Mouse (Mus musculus) limb, embryonic 10.5 days (tissue): Measurements from ENCODE around the gene Fkbp11. TPM values are rescaled to one million over a fixed set of nuclear protein-coding genes. Genes with fewer than 3 reads are reported as not detected.

Experiments
- DNase-seq: peaks from one replicate; pipeline ENCODE4 v3.0.0-alpha.2; 2017; ENCODE audit warnings: low spot score
- H3K27ac ChIP-seq: fragments of 300-500 bp; sonication (generic); 2 replicates; pipeline ENCODE4 v1.5.1; 2016; ENCODE audit warnings: mild to moderate bottlenecking
- H3K27me3 ChIP-seq: fragments of 300-500 bp; sonication (generic); 2 replicates; pipeline ENCODE4 v1.6.1; 2016; ENCODE audit warnings: low read depth, mild to moderate bottlenecking; ENCODE audit not compliant: poor library complexity, severe bottlenecking
- H3K36me3 ChIP-seq: fragments of 300-500 bp; sonication (generic); 2 replicates; pipeline ENCODE4 v1.6.1; 2016; ENCODE audit warnings: mild to moderate bottlenecking, moderate library complexity
- H3K4me1 ChIP-seq: fragments of 300-500 bp; sonication (generic); 2 replicates; pipeline ENCODE4 v1.6.1; 2016
- H3K4me3 ChIP-seq: fragments of 300-500 bp; sonication (generic); 2 replicates; pipeline ENCODE4 v1.5.1; 2016; ENCODE audit warnings: mild to moderate bottlenecking, moderate library complexity
- H3K9me3 ChIP-seq: fragments of 300-500 bp; sonication (generic); replicated peaks from 2 replicates; pipeline ENCODE4 v1.6.1; 2016; ENCODE audit warnings: mild to moderate bottlenecking
- WGBS: fragments of 180-500 bp; shearing (Covaris S2); methylation state at CpG from one replicate; pipeline ENCODE4 v1.1.7; 2016; 5-methylcytosine and 5-hydroxymethylcytosine counted together
- polyA plus RNA-seq: library from polyadenylated mRNA; unstranded; fragments of >200 nt; fragmentation: Nextera tagmentation; extraction: Ambion mirVana; gene quantifications from 2 replicates; pipeline ENCODE4 v1.2.1, GENCODE M21; 2016

Fkbp11 gene
- polyA plus RNA-seq, 1 experiment from 2014 or later = 26.8 TPM

DNA sequence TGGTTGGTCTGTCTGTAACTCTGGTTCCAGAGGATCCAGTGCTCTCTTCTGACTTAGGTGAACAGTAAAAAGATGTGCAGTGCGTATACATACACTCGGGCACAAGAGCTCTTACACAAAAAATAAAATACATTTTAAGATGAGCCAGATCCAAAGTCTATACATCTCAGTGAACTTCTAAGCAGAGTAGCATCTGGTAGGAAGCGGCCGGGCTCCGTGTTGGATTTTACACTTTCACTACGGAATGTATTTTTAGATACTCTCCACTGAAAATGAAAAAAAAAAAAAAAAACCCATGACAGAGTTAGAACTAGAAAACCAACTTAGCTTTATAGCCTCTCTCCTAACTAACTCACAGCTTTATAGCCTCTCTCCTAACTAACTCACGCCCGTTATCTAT is 47.3 kb downstream of the Fkbp11 start:
- Histone ChIP-seq H3K4me1 (peaks cover 20% of the 10 kb centered on the region), H3K9me3 (no peaks in the 10 kb centered on the region), H3K4me3 (no peak overlapping the region), H3K27ac (no peak overlapping the region), H3K27me3 (peaks cover 57% of the 10 kb centered on the region), H3K36me3 (no peaks in the 10 kb centered on the region)
- no peak for DNase-seq
- 83% methylated on average over 8 of the region's 8 CpGs for WGBS

- no peak for DNase-seq
- Histone ChIP-seq H3K27ac (no peak overlapping the region), H3K27me3 (peaks cover 76% of the 10 kb centered on the region), H3K9me3 (no peaks in the 10 kb centered on the region), H3K4me3 (no peak overlapping the region), H3K4me1 (peaks cover 33% of the 10 kb centered on the region), H3K36me3 (no peaks in the 10 kb centered on the region)
- WGBS = 70% methylated on average over 7 of the region's 7 CpGs
Measured at GRCm38 (mm10) chr15:98677977-98678376, 50.0 kb downstream of the Fkbp11 start.

GRCm38 (mm10) chr15:98676940-98677728 is 50.9 kb downstream of the Fkbp11 start, which contains the start of gene Rnd1:
Rnd1 (minus strand) TSS chr15:98677461.
- DNase-seq = peak; percentile 73
- peak within 1 kb of the TSS; percentile 54 for H3K4me3 ChIP-seq
- no peak within 1 kb of the TSS for H3K27ac ChIP-seq
- H3K27me3 ChIP-seq = peaks cover 82% of the 10 kb centered on the region
- H3K9me3 ChIP-seq = no peaks in the 10 kb centered on the region
- peaks cover 33% of the 10 kb centered on the region for H3K4me1 ChIP-seq
- under 1% methylated on average over 37 of the region's 37 CpGs for WGBS
- H3K36me3 ChIP-seq = no peaks in the 10 kb centered on the region

GRCm38 (mm10) chr15:98676471-98676870 is 51.5 kb downstream of the Fkbp11 start:
- 3% methylated on average over 9 of the region's 9 CpGs for WGBS
- peaks cover 76% of the 10 kb centered on the region for H3K27me3 ChIP-seq
- H3K4me1 ChIP-seq = peaks cover 33% of the 10 kb centered on the region
- no peaks in the 10 kb centered on the region for H3K9me3 ChIP-seq
- H3K36me3 ChIP-seq = no peaks in the 10 kb centered on the region
- H3K4me3 ChIP-seq = peak overlapping the region; percentile 54
- no peak overlapping the region for H3K27ac ChIP-seq
- peak; percentile 50 for DNase-seq

DNA sequence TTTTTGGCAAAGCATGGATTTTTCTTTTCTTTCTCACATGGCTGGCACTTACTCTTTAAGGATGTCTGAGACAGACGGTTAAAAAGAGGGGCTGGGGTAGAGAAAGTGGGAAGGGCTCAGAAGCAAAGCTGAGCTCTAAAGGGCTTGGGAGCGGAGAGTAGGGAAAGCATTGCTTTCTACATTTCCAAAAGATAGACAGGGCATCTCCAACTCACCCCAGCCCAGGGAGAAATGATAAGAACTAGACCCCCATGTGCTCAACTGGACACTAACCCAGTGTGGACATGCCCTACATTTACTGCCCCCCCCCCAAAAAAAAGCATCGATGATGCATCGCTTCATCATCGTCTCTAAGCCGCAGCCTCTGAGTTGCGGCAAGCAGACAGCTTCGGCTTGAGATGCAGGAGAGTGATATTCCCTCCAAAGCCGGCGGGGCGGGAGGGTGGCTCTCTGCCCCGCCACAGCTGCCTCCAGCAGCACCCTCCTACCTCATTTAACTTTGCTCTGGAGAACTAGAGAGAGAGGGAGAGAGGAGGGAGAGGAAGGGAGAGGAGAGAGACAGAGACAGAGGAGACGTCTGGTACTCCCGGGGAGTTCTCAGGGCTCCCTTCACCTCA is 52.3 kb downstream of the Fkbp11 start:
- H3K9me3 ChIP-seq = no peaks in the 10 kb centered on the region
- H3K27ac ChIP-seq = no peak overlapping the region
- DNase-seq = no peak
- WGBS = 8% methylated on average over 14 of the region's 14 CpGs
- H3K36me3 ChIP-seq = no peaks in the 10 kb centered on the region
- peaks cover 33% of the 10 kb centered on the region for H3K4me1 ChIP-seq
- H3K27me3 ChIP-seq = peaks cover 73% of the 10 kb centered on the region
- H3K4me3 ChIP-seq = peak overlapping the region; percentile 24; the same call in 1 of the 2 replicates

DNA sequence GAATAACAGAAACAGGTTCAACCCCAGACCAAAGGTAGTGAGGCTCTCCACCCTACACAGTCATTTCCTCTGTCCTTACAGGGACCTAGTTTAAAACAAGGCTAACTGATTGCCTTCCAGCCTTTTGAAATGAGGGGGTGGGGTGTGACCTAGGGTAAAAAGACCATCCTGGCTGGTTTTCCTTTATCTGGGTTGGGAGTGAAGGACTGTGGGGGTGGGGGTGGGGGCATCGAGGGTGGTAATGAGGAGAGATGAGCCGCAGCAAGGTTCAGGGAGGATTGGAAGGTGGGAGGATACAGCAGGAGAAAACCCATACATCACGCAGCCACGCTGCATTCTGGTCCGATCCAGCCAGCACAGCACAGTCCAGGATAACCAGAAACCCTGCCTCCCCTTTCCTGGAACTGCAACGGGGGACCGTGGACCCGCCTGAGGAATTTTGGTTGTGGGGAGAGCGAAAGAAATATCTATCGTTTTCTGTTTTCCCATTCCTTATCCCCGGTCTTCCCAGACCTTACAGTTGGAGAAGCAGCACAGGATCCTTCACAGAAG is 52.9 kb downstream of the Fkbp11 start:
- peaks cover 73% of the 10 kb centered on the region for H3K27me3 ChIP-seq
- peaks cover 33% of the 10 kb centered on the region for H3K4me1 ChIP-seq
- no peak overlapping the region for H3K4me3 ChIP-seq
- no peak for DNase-seq
- no peaks in the 10 kb centered on the region for H3K36me3 ChIP-seq
- no peaks in the 10 kb centered on the region for H3K9me3 ChIP-seq
- 24% methylated on average over 11 of the region's 11 CpGs for WGBS
- no peak overlapping the region for H3K27ac ChIP-seq

Other genes starting within 250 kb of the Fkbp11 start
- gene Lalba, start 245.5 kb downstream of the Fkbp11 start, polyA plus RNA-seq = 0.25 and 0.67 TPM in 2 replicates
- gene Olfr279, start 235.8 kb downstream of the Fkbp11 start, polyA plus RNA-seq = not detected in 2 replicates
- 168 and 181 TPM in 2 replicates for gene Kansl2, start 193.9 kb downstream of the Fkbp11 start, polyA plus RNA-seq
- 60.7 and 68.0 TPM in 2 replicates for gene Ccnt1, start 157.3 kb downstream of the Fkbp11 start, polyA plus RNA-seq
- 0.28 TPM in 1 of 2 replicates, not detected in the other for gene 4930415O20Rik, start 157.2 kb downstream of the Fkbp11 start, polyA plus RNA-seq
- gene Adcy6, start 118.1 kb downstream of the Fkbp11 start, polyA plus RNA-seq = 15.7 and 16.5 TPM in 2 replicates
- gene Cacnb3, start 97.4 kb downstream of the Fkbp11 start, polyA plus RNA-seq = 16.6 and 24.2 TPM in 2 replicates
- gene Ddx23, start 65.3 kb downstream of the Fkbp11 start, polyA plus RNA-seq = 21.8 and 25.4 TPM in 2 replicates
- 0.38 and 0.62 TPM in 2 replicates for gene Rnd1, start 50.7 kb downstream of the Fkbp11 start, polyA plus RNA-seq
- gene Ccdc65, start 20.0 kb downstream of the Fkbp11 start, polyA plus RNA-seq = 0.34 and 0.64 TPM in 2 replicates
- 44.3 and 49.1 TPM in 2 replicates for gene Arf3, start 35.0 kb upstream of the Fkbp11 start, polyA plus RNA-seq
- gene Wnt10b, start 50.0 kb upstream of the Fkbp11 start, polyA plus RNA-seq = 0.62 and 0.99 TPM in 2 replicates
- gene Wnt1, start 61.7 kb upstream of the Fkbp11 start, polyA plus RNA-seq = not detected in 2 replicates
- gene Ddn, start 81.3 kb upstream of the Fkbp11 start, polyA plus RNA-seq = not detected in 2 replicates
- 92.3 and 97.7 TPM in 2 replicates for gene Prkag1, start 103.3 kb upstream of the Fkbp11 start, polyA plus RNA-seq
- 12.6 and 13.6 TPM in 2 replicates for gene Kmt2d, start 143.0 kb upstream of the Fkbp11 start, polyA plus RNA-seq
- 27.9 and 34.3 TPM in 2 replicates for gene Rhebl1, start 166.3 kb upstream of the Fkbp11 start, polyA plus RNA-seq
- 0.40 and 0.46 TPM in 2 replicates for gene Dhh, start 170.3 kb upstream of the Fkbp11 start, polyA plus RNA-seq
- gene Lmbr1l, start 190.0 kb upstream of the Fkbp11 start, polyA plus RNA-seq = 23.9 and 28.3 TPM in 2 replicates
- 2,301 and 2,452 TPM in 2 replicates for gene Tuba1b, start 206.4 kb upstream of the Fkbp11 start, polyA plus RNA-seq
- not detected in 2 replicates for gene Gm49450, start 225.4 kb upstream of the Fkbp11 start, polyA plus RNA-seq
- gene Tuba1a, start 225.5 kb upstream of the Fkbp11 start, polyA plus RNA-seq = 1,294 and 1,475 TPM in 2 replicates